Mouse (Mus musculus) hindlimb bud, embryonic 11.5 days (tissue): ENCODE results near the gene Hk2.
"Not testable (repeated sequence)": the region's sequence is repeated elsewhere in the genome, so short reads cannot be mapped to it uniquely, and the experiment has no call there.

Experiments used
- DNase-seq: peaks from one replicate; pipeline ENCODE4 v3.0.0-alpha.2; 2012; ENCODE audit warnings: low read depth, low spot score; ENCODE audit errors: extremely low spot score

Gene Hk2

GRCm38 (mm10) chr6:82699831-82700230, 74.4 kb downstream of the Hk2 start:
- DNase-seq: no peak

DNA sequence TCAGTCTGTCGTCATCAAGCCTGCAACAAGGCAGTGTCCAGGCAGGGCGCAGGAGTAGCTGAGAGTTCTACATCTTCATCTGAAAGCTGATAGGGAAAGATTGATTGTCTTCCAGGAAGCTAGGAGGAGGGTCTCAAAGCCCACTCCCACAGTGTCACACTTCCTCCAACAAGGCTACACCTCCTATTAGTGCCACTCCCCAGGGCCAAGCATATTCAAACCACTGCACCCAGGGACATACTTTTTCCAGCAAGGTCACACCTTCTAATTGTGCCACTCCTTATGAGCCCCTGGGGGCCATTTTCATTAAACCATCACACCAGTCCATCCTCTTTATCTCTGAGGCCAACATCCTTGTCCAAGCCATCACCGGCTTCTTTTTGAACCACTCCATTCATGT, 77.5 kb downstream of the Hk2 start:
- DNase-seq: no peak

- no peak for DNase-seq
These were observed 79.6 kb downstream of the Hk2 start for GRCm38 (mm10) chr6:82694668-82695067.

DNA sequence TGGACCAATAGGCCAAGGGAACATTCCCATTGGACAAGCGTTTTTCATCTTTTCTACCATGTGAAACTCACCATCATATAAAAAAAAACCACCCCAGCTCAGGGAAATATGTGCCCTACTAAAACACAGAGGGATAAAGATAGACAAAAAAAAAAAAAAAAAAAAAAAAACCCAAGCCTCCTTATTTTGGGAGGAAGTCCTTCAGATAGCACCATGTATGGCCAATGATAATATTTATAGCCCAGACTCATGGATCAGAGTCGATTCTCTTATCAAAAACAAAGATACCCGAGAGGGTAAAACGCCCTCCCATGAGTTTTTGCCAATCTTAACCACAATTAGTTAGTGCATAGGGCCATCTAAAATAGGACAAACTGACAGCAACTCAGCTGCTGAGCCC, 84.8 kb downstream of the Hk2 start:
- no peak for DNase-seq

- not testable (repeated sequence) for DNase-seq
These were observed 85.7 kb downstream of the Hk2 start for GRCm38 (mm10) chr6:82688586-82688985.

DNA sequence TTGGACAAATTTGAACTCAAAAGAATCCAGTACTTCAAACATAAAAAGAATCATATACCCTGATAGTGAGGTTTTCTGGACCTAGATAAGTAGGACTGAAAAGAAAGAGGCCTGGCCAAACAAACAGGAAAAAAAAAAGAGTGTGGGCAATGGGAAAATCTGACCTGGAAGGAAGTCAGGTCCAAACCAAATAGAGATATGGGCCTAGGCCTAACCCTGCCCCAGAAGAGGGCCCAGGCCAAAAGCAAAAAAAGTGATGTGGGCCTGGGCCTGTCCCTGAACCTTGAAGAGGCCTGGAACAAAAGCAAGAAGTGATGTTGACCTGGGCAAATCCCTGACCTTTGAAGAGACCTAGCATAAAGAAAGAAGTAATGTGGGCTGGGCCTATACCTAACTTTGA, 90.1 kb downstream of the Hk2 start:
- DNase-seq: no peak

- not testable (repeated sequence) for DNase-seq
These were observed 95.0 kb downstream of the Hk2 start for GRCm38 (mm10) chr6:82679286-82679685.

GRCm38 (mm10) chr6:82677629-82678028, 96.6 kb downstream of the Hk2 start:
- not testable (repeated sequence) for DNase-seq
